Mouse (Mus musculus): Measurements from ENCODE around the gene Rnf38.

Gene Rnf38

GRCm38 (mm10) chr4:44233713-44234003, at the start of gene Rnf38:
Rnf38 (minus strand) TSS chr4:44233789.
- DNase-seq (ENCODE audit: low spot score in 2 of 2), result no peak

GRCm38 (mm10) chr4:44281597-44282265, 48.1 kb upstream of the Rnf38 start:
- DNase-seq (ENCODE audit: low spot score in 2 of 2), result no peak

- peak; percentile 29 to 30 for DNase-seq (ENCODE audit: low spot score in 2 of 2)
These were observed 37.5 kb upstream of the Rnf38 start for GRCm38 (mm10) chr4:44271134-44271533.

GRCm38 (mm10) chr4:44269376-44269817, 35.8 kb upstream of the Rnf38 start:
- DNase-seq (ENCODE audit: low spot score in 2 of 2), result no peak

GRCm38 (mm10) chr4:44267437-44267836, 33.8 kb upstream of the Rnf38 start:
- no peak for DNase-seq (ENCODE audit: low spot score in 2 of 2)

- no peak for DNase-seq (ENCODE audit: low spot score in 2 of 2)
These were observed 31.9 kb upstream of the Rnf38 start for GRCm38 (mm10) chr4:44265500-44265899.

GRCm38 (mm10) chr4:44260244-44260643, 26.7 kb upstream of the Rnf38 start:
- peak; percentile 9 to 13 for DNase-seq (ENCODE audit: low spot score in 2 of 2)

GRCm38 (mm10) chr4:44259126-44259525, 25.5 kb upstream of the Rnf38 start:
- no peak for DNase-seq (ENCODE audit: low spot score in 2 of 2)

GRCm38 (mm10) chr4:44254579-44254978, 21.0 kb upstream of the Rnf38 start:
- DNase-seq (ENCODE audit: low spot score in 2 of 2), result no peak

- no peak for DNase-seq (ENCODE audit: low spot score in 2 of 2)
These were observed 19.6 kb upstream of the Rnf38 start for GRCm38 (mm10) chr4:44253191-44253590.

- DNase-seq (ENCODE audit: low spot score in 2 of 2), result no peak
These were observed 18.7 kb upstream of the Rnf38 start for GRCm38 (mm10) chr4:44251966-44252916.

GRCm38 (mm10) chr4:44251521-44251920, 17.9 kb upstream of the Rnf38 start:
- no peak for DNase-seq (ENCODE audit: low spot score in 2 of 2)

GRCm38 (mm10) chr4:44249705-44250104, 16.1 kb upstream of the Rnf38 start:
- no peak for DNase-seq (ENCODE audit: low spot score in 2 of 2)

GRCm38 (mm10) chr4:44247051-44247939, 13.7 kb upstream of the Rnf38 start:
- no peak for DNase-seq (ENCODE audit: low spot score in 2 of 2)

- no peak for DNase-seq (ENCODE audit: low spot score in 2 of 2)
These were observed 12.7 kb upstream of the Rnf38 start for GRCm38 (mm10) chr4:44246285-44246684.

- DNase-seq (ENCODE audit: low spot score in 2 of 2), result no peak
These were observed 8.0 kb upstream of the Rnf38 start for GRCm38 (mm10) chr4:44241638-44242037.

GRCm38 (mm10) chr4:44235946-44236345, 2.4 kb upstream of the Rnf38 start:
- DNase-seq (ENCODE audit: low spot score in 2 of 2), result no peak

GRCm38 (mm10) chr4:44234004-44234866, 646 bp upstream of the Rnf38 start:
- peak; percentile 93 to 95 for DNase-seq (ENCODE audit: low spot score in 2 of 2)

- peak; percentile 15 to 38 for DNase-seq (ENCODE audit: low spot score in 2 of 2)
These were observed 547 bp downstream of the Rnf38 start for GRCm38 (mm10) chr4:44232771-44233712.

GRCm38 (mm10) chr4:44225128-44225527, 8.5 kb downstream of the Rnf38 start:
- no peak for DNase-seq (ENCODE audit: low spot score in 2 of 2)

Measured in spleen, postnatal 36 days (tissue).